Mouse (Mus musculus): ENCODE data around the gene Brsk2.
"Not testable (repeated sequence)": the region's sequence is repeated elsewhere in the genome, so short reads cannot be mapped to it uniquely, and the experiment has no call there.

GRCm38 (mm10) chr7:141924121-141924520, 25.4 kb upstream of the Brsk2 start:
- not testable (repeated sequence) for TF ChIP-seq HCFC1 (IDR thresholded peaks at IDR 0.05; ENCODE audit: borderline replicate concordance, insufficient read depth, low read length); ZNF384 (IDR thresholded peaks at IDR 0.05; ENCODE audit: low read depth, low read length); ZC3H11A (IDR thresholded peaks at IDR 0.05; ENCODE audit: borderline replicate concordance, low read depth, low read length)
